Mouse (Mus musculus) bone marrow macrophage, adult 2 months (primary cell): ENCODE results near the gene Gpr37l1.
"Not testable (repeated sequence)": the region's sequence is repeated elsewhere in the genome, so short reads cannot be mapped to it uniquely, and the experiment has no call there.

Source experiments
- CTCF ChIP-seq: IDR thresholded peaks from 2 replicates; pipeline ENCODE4 v1.5.1; 2012; ENCODE audit warnings: low read depth, mild to moderate bottlenecking, low read length, moderate library complexity
- POLR2A ChIP-seq: IDR thresholded peaks from 2 replicates; pipeline ENCODE4 v1.6.1; 2012; ENCODE audit warnings: mild to moderate bottlenecking, low read depth, low read length, borderline replicate concordance

DNA sequence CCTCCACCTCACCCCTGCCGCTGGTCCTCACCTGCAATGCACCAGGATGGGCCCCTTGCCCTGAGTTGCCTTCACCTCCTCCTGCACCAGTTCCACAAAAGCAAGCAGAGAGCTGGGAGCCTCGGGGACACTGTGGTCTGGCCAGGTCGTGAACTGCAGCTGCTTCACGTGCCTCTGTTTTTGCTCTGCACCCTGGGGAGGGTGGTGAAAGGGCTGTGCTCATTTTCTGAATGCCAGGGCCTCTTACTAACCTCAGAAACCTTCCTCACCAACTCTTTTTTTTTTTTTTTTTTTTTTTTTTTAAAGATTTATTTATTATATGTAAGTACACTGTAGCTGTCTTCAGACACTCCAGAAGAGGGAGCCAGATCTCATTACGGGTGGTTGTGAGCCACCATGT lies 56.2 kb downstream of the Gpr37l1 start:
- TF ChIP-seq CTCF, POLR2A: not testable (repeated sequence)
